Mouse (Mus musculus): ENCODE measurements around the gene Guca1a. TPM values are rescaled to one million over a fixed set of nuclear protein-coding genes. Genes with fewer than 3 reads are reported as not detected.

The Guca1a gene
- polyA plus RNA-seq, 1 experiment = 1.4 TPM

Other genes with a start within 250 kb of the Guca1a start
- 28.8 and 28.9 TPM in 2 replicates for gene Mrps10, start 31.7 kb downstream of the Guca1a start, polyA plus RNA-seq (2012; rRNA removed)
- 0.65 and 0.71 TPM in 2 replicates for gene Guca1b, start 15.2 kb downstream of the Guca1a start, polyA plus RNA-seq (2012; rRNA removed)
- 1.6 and 1.8 TPM in 2 replicates for gene AI661453, start 36.0 kb upstream of the Guca1a start, polyA plus RNA-seq (2012; rRNA removed)
- gene 1700001C19Rik, start 36.8 kb upstream of the Guca1a start, polyA plus RNA-seq (2012; rRNA removed) = 3.9 and 4.3 TPM in 2 replicates
- 22.7 and 23.1 TPM in 2 replicates for gene Taf8, start 101.7 kb upstream of the Guca1a start, polyA plus RNA-seq (2012; rRNA removed)
- 164 and 194 TPM in 2 replicates for gene Ccnd3, start 104.5 kb upstream of the Guca1a start, polyA plus RNA-seq (2012; rRNA removed)
- 9.5 and 9.8 TPM in 2 replicates for gene Bysl, start 210.9 kb upstream of the Guca1a start, polyA plus RNA-seq (2012; rRNA removed)
- 28.7 and 35.4 TPM in 2 replicates for gene Med20, start 211.0 kb upstream of the Guca1a start, polyA plus RNA-seq (2012; rRNA removed)
- gene Gm20517, start 211.0 kb upstream of the Guca1a start, polyA plus RNA-seq (2012; rRNA removed) = 0.81 and 1.2 TPM in 2 replicates
- 8.3 and 8.4 TPM in 2 replicates for gene Usp49, start 230.1 kb upstream of the Guca1a start, polyA plus RNA-seq (2012; rRNA removed)

Data from gonadal fat pad, adult 2 months (tissue).